Mouse (Mus musculus) lung, adult 2 months (tissue): Measurements from ENCODE around the gene Satb2. TPM values are rescaled to one million over a fixed set of nuclear protein-coding genes. Genes with fewer than 3 reads are reported as not detected.

Experiments
- DNase-seq: peaks from one replicate; pipeline ENCODE4 v3.0.0; 2022
- H3K4me1 ChIP-seq: fragments of 200-500 bp; 2 replicates; pipeline ENCODE4 v1.6.1; 2011; ENCODE audit warnings: low read length; ENCODE audit not compliant: control insufficient read depth, insufficient read depth
- H3K4me3 ChIP-seq: fragments of 200-500 bp; replicated peaks from 2 replicates; pipeline ENCODE3; 2011; ENCODE audit warnings: low read depth, mild to moderate bottlenecking, control low read depth, low read length; ENCODE audit errors: extremely low read depth
- CTCF ChIP-seq: fragments of 200-500 bp; IDR thresholded peaks from 2 replicates; pipeline ENCODE4 v1.5.1; 2011; ENCODE audit warnings: mild to moderate bottlenecking, low read length, control low read depth; ENCODE audit not compliant: insufficient read depth
- POLR2A ChIP-seq: fragments of 200-500 bp; IDR thresholded peaks from 2 replicates; pipeline ENCODE4 v1.6.1; 2011; ENCODE audit warnings: low read depth, mild to moderate bottlenecking, control low read depth, low read length, borderline replicate concordance; ENCODE audit errors: extremely low read depth
- WGBS: fragments of 180-500 bp; shearing (Covaris S2); methylation state at CpG from one replicate; pipeline ENCODE4 v1.1.7; 2018; 5-methylcytosine and 5-hydroxymethylcytosine counted together
- polyA plus RNA-seq: library from polyadenylated mRNA; depleted of rRNA; stranded (reverse); fragments of >200 nt; gene quantifications from 2 replicates; pipeline ENCODE4 v1.2.3, GENCODE M21; 2012

Gene Satb2
- polyA plus RNA-seq, 1 experiment, result 0.22 TPM

- DNase-seq, result no peak
- TF ChIP-seq POLR2A, result no peak
- no peak for TF ChIP-seq CTCF
- Histone ChIP-seq H3K4me3 (no peak overlapping the region), H3K4me1 (peaks cover 8% of the 10 kb centered on the region; the same call in 1 of the 2 replicates)
- WGBS, result 16% methylated on average over 14 of the region's 14 CpGs
Measured at GRCm38 (mm10) chr1:56974187-56974586, 4.3 kb downstream of the Satb2 start.

GRCm38 (mm10) chr1:56973593-56973950, 4.9 kb downstream of the Satb2 start:
- WGBS, result 1% methylated on average over 16 of the region's 16 CpGs

GRCm38 (mm10) chr1:56972950-56973592, 5.4 kb downstream of the Satb2 start:
- peak; percentile 97 for DNase-seq
- WGBS, result under 1% methylated on average over 47 of the region's 47 CpGs
- H3K4me3 ChIP-seq, result peak overlapping the region; percentile 62
- TF ChIP-seq CTCF, result no peak
- TF ChIP-seq POLR2A, result no peak
- H3K4me1 ChIP-seq, result peaks cover 8% of the 10 kb centered on the region; the same call in 1 of the 2 replicates

More at GRCm38 (mm10) chr1:56973593-56973950, 4.9 kb downstream of the Satb2 start:
- peaks cover 8% of the 10 kb centered on the region; the same call in 1 of the 2 replicates for H3K4me1 ChIP-seq
- DNase-seq, result no peak
- peak overlapping the region; percentile 62 for H3K4me3 ChIP-seq
- TF ChIP-seq CTCF, result no peak

GRCm38 (mm10) chr1:56972251-56972949, 6.0 kb downstream of the Satb2 start:
- under 1% methylated on average over 82 of the region's 83 CpGs for WGBS
- Histone ChIP-seq H3K4me1 (peaks cover 7% of the 10 kb centered on the region; the same call in 1 of the 2 replicates), H3K4me3 (peak overlapping the region; percentile 62)
- TF ChIP-seq POLR2A, result no peak
- TF ChIP-seq CTCF, result no peak
- no peak for DNase-seq

GRCm38 (mm10) chr1:56971942-56972250, 6.6 kb downstream of the Satb2 start:
- no peak for DNase-seq
- H3K4me1 ChIP-seq, result peaks cover 5% of the 10 kb centered on the region; the same call in 1 of the 2 replicates
- TF ChIP-seq POLR2A (no peak), CTCF (no peak)
- peak overlapping the region; percentile 62 for H3K4me3 ChIP-seq
- 2% methylated on average over 22 of the region's 23 CpGs for WGBS

GRCm38 (mm10) chr1:56971441-56971861, 7.0 kb downstream of the Satb2 start:
- TF ChIP-seq POLR2A, result no peak
- no peak for TF ChIP-seq CTCF
- no peak for DNase-seq
- WGBS, result 1% methylated on average over 29 of the region's 29 CpGs
- H3K4me3 ChIP-seq, result peak overlapping the region; percentile 44
- peaks cover 5% of the 10 kb centered on the region; the same call in 1 of the 2 replicates for H3K4me1 ChIP-seq

- no peak for TF ChIP-seq CTCF
- no peak for TF ChIP-seq POLR2A
Measured at GRCm38 (mm10) chr1:56970740-56971141, 7.7 kb downstream of the Satb2 start.

GRCm38 (mm10) chr1:56969364-56970360, 8.8 kb downstream of the Satb2 start:
- no peak overlapping the region for H3K4me3 ChIP-seq
- peaks cover 5% of the 10 kb centered on the region; the same call in 1 of the 2 replicates for H3K4me1 ChIP-seq
- TF ChIP-seq CTCF (no peak), POLR2A (no peak)
- 9% methylated on average over 47 of the region's 47 CpGs for WGBS
- DNase-seq, result no peak

More at GRCm38 (mm10) chr1:56970740-56971141, 7.7 kb downstream of the Satb2 start:
- Histone ChIP-seq H3K4me1 (peaks cover 5% of the 10 kb centered on the region; the same call in 1 of the 2 replicates), H3K4me3 (peak overlapping the region; percentile 19)
- 3% methylated on average over 27 of the region's 27 CpGs for WGBS
- DNase-seq, result no peak
